Mouse (Mus musculus) spleen, adult 18-20 months (tissue): ENCODE results near the gene Hoxa7.

Experiments
- DNase-seq, 2 experiments: peaks; one replicate each; pipeline ENCODE4 v3.0.0; 2022; ENCODE audit warnings: mixed read lengths in 2 of 2

Gene Hoxa7

GRCm38 (mm10) chr6:52208868-52209684 is 12.6 kb downstream of the Hoxa7 start:
- no peak for DNase-seq

- no peak for DNase-seq
Observed at GRCm38 (mm10) chr6:52208072-52208867, 13.4 kb downstream of the Hoxa7 start, which contains the start of gene Hoxa6. Gene Hoxa6, minus strand, starts transcription at chr6:52208722.

- DNase-seq, result no peak
Observed at GRCm38 (mm10) chr6:52207684-52207976, 14.0 kb downstream of the Hoxa7 start.

GRCm38 (mm10) chr6:52206882-52207683 is 14.6 kb downstream of the Hoxa7 start:
- no peak for DNase-seq

- no peak for DNase-seq
Observed at GRCm38 (mm10) chr6:52205638-52206621, 15.7 kb downstream of the Hoxa7 start.

- DNase-seq, result no peak
Observed at GRCm38 (mm10) chr6:52205221-52205620, 16.4 kb downstream of the Hoxa7 start.

GRCm38 (mm10) chr6:52204050-52204752 is 17.5 kb downstream of the Hoxa7 start, which contains the start of gene Hoxa5:
Gene Hoxa5, minus strand, starts transcription at chr6:52204587.
- DNase-seq, result no peak

- DNase-seq, result no peak
Observed at GRCm38 (mm10) chr6:52203371-52204049, 18.1 kb downstream of the Hoxa7 start.

GRCm38 (mm10) chr6:52203121-52203370 is 18.6 kb downstream of the Hoxa7 start:
- no peak for DNase-seq

- no peak for DNase-seq
Observed at GRCm38 (mm10) chr6:52202362-52203120, 19.1 kb downstream of the Hoxa7 start.

GRCm38 (mm10) chr6:52201269-52201668 is 20.4 kb downstream of the Hoxa7 start:
- DNase-seq, result no peak

- DNase-seq, result no peak
Observed at GRCm38 (mm10) chr6:52200751-52201250, 20.9 kb downstream of the Hoxa7 start.

- no peak for DNase-seq
Observed at GRCm38 (mm10) chr6:52200073-52200750, 21.4 kb downstream of the Hoxa7 start.

- no peak for DNase-seq
Observed at GRCm38 (mm10) chr6:52197271-52197670, 24.4 kb downstream of the Hoxa7 start.

GRCm38 (mm10) chr6:52196811-52197210 is 24.8 kb downstream of the Hoxa7 start:
- no peak for DNase-seq

- DNase-seq, result no peak
Observed at GRCm38 (mm10) chr6:52194690-52195089, 27.0 kb downstream of the Hoxa7 start.

- peak; percentile 70 to 87 for DNase-seq
Observed at GRCm38 (mm10) chr6:52191860-52192550, 29.6 kb downstream of the Hoxa7 start.
